Mouse (Mus musculus): ENCODE results near the gene Secisbp2l.

DNA sequence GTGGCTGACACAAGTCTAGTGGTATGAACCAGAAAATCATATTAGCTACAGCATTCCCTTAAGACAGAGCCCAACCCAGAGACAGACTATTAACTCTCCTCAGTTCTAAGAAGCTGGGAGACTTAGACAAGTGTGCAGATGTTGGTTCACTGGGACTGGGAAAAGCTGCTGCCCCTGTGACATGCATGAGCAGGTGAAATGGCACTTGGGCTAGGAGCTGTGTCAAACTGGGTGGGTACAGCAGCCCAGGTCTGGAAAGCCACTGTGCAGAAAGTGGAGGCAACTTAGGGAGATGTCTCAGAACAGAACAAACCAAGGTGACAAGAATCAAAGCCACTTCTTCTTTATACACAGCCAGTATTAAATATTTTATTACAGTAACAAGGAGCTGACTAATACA lies 47.9 kb downstream of the Secisbp2l start:
- TF ChIP-seq CTCF (IDR thresholded peaks at IDR 0.05) (no peak), EP300 (IDR thresholded peaks at IDR 0.05) (no peak)

Data from lung, postnatal 0 days (tissue).